Mouse (Mus musculus) heart, adult 2 months (tissue): ENCODE measurements around the gene Col18a1.

Experiments used
- EP300 ChIP-seq: fragments of 200-500 bp; IDR thresholded peaks from 2 replicates; pipeline ENCODE4 v1.6.1; 2011; ENCODE audit warnings: low read depth, low read length, control low read depth; ENCODE audit not compliant: insufficient read depth
- POLR2A ChIP-seq: fragments of 200-500 bp; IDR thresholded peaks from 2 replicates; pipeline ENCODE4 v1.6.1; 2011; ENCODE audit warnings: mild to moderate bottlenecking, low read depth, low read length, control low read depth; ENCODE audit not compliant: insufficient read depth

DNA sequence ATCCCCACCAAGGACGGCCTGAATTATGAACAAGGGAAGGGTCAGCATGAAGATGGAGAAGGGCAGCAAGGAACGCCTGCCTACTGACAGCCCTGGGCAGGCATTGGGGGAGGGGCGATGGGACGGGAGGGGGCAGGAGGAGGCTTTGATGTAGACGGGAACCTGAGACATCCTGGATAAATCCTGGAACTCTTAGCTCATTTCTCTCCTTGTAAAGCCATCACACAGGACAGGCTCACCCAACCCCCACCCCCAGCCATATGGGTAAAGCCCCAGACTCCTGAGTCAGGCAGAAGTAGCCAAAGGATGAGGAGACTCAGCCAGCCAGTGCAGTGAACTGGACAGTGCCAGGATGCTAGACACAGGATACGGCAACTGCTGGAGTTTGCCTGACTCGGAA, 161.4 kb downstream of the Col18a1 start:
- TF ChIP-seq EP300 = no peak
- TF ChIP-seq POLR2A = no peak
